8 mouse cellular contexts compared by ENCODE assay signal in genomic region chr14:54574253-54574652, GRCm38 (mm10). TPM values are rescaled to one million over a fixed set of nuclear protein-coding genes. Genes with fewer than 3 reads are reported as not detected.
A peak's percentile ranks its signal among the peaks of the same experiment; 100 is the strongest.
DNase-seq lines count a peak whose midpoint lies in the region; ATAC-seq and TF ChIP-seq lines count a peak whose summit lies in the region.

No protein-coding gene starts in this region.

- peaks cover 7% of the 10 kb centered on the region for H3K4me1 ChIP-seq in lung, adult 2 months (ENCODE audit: control insufficient read depth, insufficient read depth, low read length)
- H3K4me1 ChIP-seq in forebrain, embryonic 13.5 days = peaks cover 79% of the 10 kb centered on the region
- H3K4me1 ChIP-seq in limb, embryonic 12.5 days (replicated peaks) = peaks cover 36% of the 10 kb centered on the region
- peaks cover 25% of the 10 kb centered on the region; the same call in 1 of the 2 replicates for H3K4me1 ChIP-seq in neural tube, embryonic 14.5 days (ENCODE audit: control insufficient read depth, insufficient read depth, low read length)

- H3K27me3 ChIP-seq in forebrain, embryonic 13.5 days = peaks cover 10% of the 10 kb centered on the region
- no peaks in the 10 kb centered on the region for H3K27me3 ChIP-seq in limb, embryonic 12.5 days
- peaks cover 11% of the 10 kb centered on the region for H3K27me3 ChIP-seq in neural tube, embryonic 14.5 days (ENCODE audit: control insufficient read depth, insufficient read depth, low read length)

- H3K4me2 ChIP-seq in forebrain, embryonic 13.5 days = peak overlapping the region; percentile 79
- peak overlapping the region; percentile 85 for H3K4me2 ChIP-seq in limb, embryonic 12.5 days
- peak overlapping the region; percentile 72 for H3K4me2 ChIP-seq in neural tube, embryonic 14.5 days (ENCODE audit: low read depth, low read length)

- ATAC-seq in forebrain, embryonic 13.5 days = peak; percentile 6; the same call in 1 of the 2 replicates
- no peak for ATAC-seq in limb, embryonic 12.5 days (ENCODE audit: insufficient number of reproducible peaks, insufficient read depth, low FRiP score, low TSS enrichment, low read depth)
- no peak for ATAC-seq in neural tube, embryonic 14.5 days (ENCODE audit: low read depth)
- no peak for ATAC-seq in frontal cortex, adult (ENCODE audit: low TSS enrichment)

- TF ChIP-seq CTCF in lung, adult 2 months (IDR thresholded peaks at IDR 0.05; ENCODE audit: insufficient read depth, low read length) = no peak

- 46% methylated on average over 4 of the region's 4 CpGs for WGBS in lung, adult 2 months
- WGBS in forebrain, embryonic 13.5 days = 6% methylated on average over 4 of the region's 4 CpGs
- WGBS in limb, embryonic 12.5 days = 21% methylated on average over 4 of the region's 4 CpGs
- WGBS in neural tube, embryonic 14.5 days = 10% methylated on average over 4 of the region's 4 CpGs

- H3K9ac ChIP-seq in forebrain, embryonic 13.5 days = peak overlapping the region; percentile 91
- H3K9ac ChIP-seq in limb, embryonic 12.5 days (replicated peaks) = peak overlapping the region; percentile 97
- H3K9ac ChIP-seq in neural tube, embryonic 14.5 days (replicated peaks; ENCODE audit: low read depth, low read length) = peak overlapping the region; percentile 34; the same call in 1 of the 2 replicates

- no peak for TF ChIP-seq POLR2A in lung, adult 2 months (IDR thresholded peaks at IDR 0.05; ENCODE audit: borderline replicate concordance, extremely low read depth, low read depth, low read length)

- peak overlapping the region; percentile 70 for H3K27ac ChIP-seq in forebrain, embryonic 13.5 days
- H3K27ac ChIP-seq in limb, embryonic 12.5 days = peak overlapping the region; percentile 76
- H3K27ac ChIP-seq in neural tube, embryonic 14.5 days (ENCODE audit: low read depth, low read length) = no peak overlapping the region

- DNase-seq in lung, adult 2 months = peak; percentile 27
- DNase-seq in lung, postnatal 14 days = no peak
- DNase-seq in natural killer cell, adult 2 months (ENCODE audit: low spot score in 2 of 2) = no peak
- DNase-seq in spleen, postnatal 4 days (ENCODE audit: low spot score in 2 of 2) = no peak

- H3K36me3 ChIP-seq in forebrain, embryonic 13.5 days (ENCODE audit: poor library complexity, severe bottlenecking) = peaks cover 23% of the 10 kb centered on the region
- H3K36me3 ChIP-seq in limb, embryonic 12.5 days = peaks cover 49% of the 10 kb centered on the region
- no peaks in the 10 kb centered on the region for H3K36me3 ChIP-seq in neural tube, embryonic 14.5 days (ENCODE audit: control insufficient read depth, insufficient read depth, low read length)

- H3K4me3 ChIP-seq in lung, adult 2 months (replicated peaks; ENCODE audit: extremely low read depth, low read depth, low read length) = peak overlapping the region; percentile 20
- peak overlapping the region; percentile 67 for H3K4me3 ChIP-seq in forebrain, embryonic 13.5 days
- H3K4me3 ChIP-seq in limb, embryonic 12.5 days (replicated peaks) = peak overlapping the region; percentile 99
- H3K4me3 ChIP-seq in neural tube, embryonic 14.5 days (ENCODE audit: low read depth, low read length) = peak overlapping the region; percentile 50; the same call in 1 of the 2 replicates

- no peaks in the 10 kb centered on the region for H3K9me3 ChIP-seq in forebrain, embryonic 13.5 days (replicated peaks)
- H3K9me3 ChIP-seq in limb, embryonic 12.5 days = no peaks in the 10 kb centered on the region
- H3K9me3 ChIP-seq in neural tube, embryonic 14.5 days (ENCODE audit: control insufficient read depth, low read length) = no peaks in the 10 kb centered on the region

RNA-seq across cellular contexts. Expression of gene Ajuba, which starts 3.1 kb away (rescaled TPM):
- 36.4 and 49.6 TPM in 2 replicates for polyA plus RNA-seq in lung, adult 2 months (2012; rRNA removed)
- 18.8 and 20.3 TPM in 2 replicates for polyA plus RNA-seq in forebrain, embryonic 13.5 days (2015; fragmentation: Nextera tagmentation; extraction: Ambion mirVana)
- 68.9 and 72.2 TPM in 2 replicates for polyA plus RNA-seq in limb, embryonic 12.5 days (2016; fragmentation: Nextera tagmentation; extraction: Ambion mirVana)
- polyA plus RNA-seq in neural tube, embryonic 14.5 days (2014; fragmentation: Nextera tagmentation; extraction: Ambion mirVana) = 2.3 and 5.7 TPM in 2 replicates

RNA-seq across cellular contexts. Expression of gene Haus4, which starts 19.8 kb away (rescaled TPM):
- 7.4 and 7.9 TPM in 2 replicates for polyA plus RNA-seq in lung, adult 2 months (2012; rRNA removed)
- polyA plus RNA-seq in forebrain, embryonic 13.5 days (2015; fragmentation: Nextera tagmentation; extraction: Ambion mirVana) = 39.7 and 43.1 TPM in 2 replicates
- 54.5 and 58.1 TPM in 2 replicates for polyA plus RNA-seq in limb, embryonic 12.5 days (2016; fragmentation: Nextera tagmentation; extraction: Ambion mirVana)
- polyA plus RNA-seq in neural tube, embryonic 14.5 days (2014; fragmentation: Nextera tagmentation; extraction: Ambion mirVana) = 22.0 and 23.0 TPM in 2 replicates

RNA-seq across cellular contexts. Expression of gene 4931414P19Rik, which starts 31.5 kb away (rescaled TPM):
- 6.5 and 7.3 TPM in 2 replicates for polyA plus RNA-seq in lung, adult 2 months (2012; rRNA removed)
- 8.3 and 9.4 TPM in 2 replicates for polyA plus RNA-seq in forebrain, embryonic 13.5 days (2015; fragmentation: Nextera tagmentation; extraction: Ambion mirVana)
- polyA plus RNA-seq in limb, embryonic 12.5 days (2016; fragmentation: Nextera tagmentation; extraction: Ambion mirVana) = 9.7 and 10.7 TPM in 2 replicates
- polyA plus RNA-seq in neural tube, embryonic 14.5 days (2014; fragmentation: Nextera tagmentation; extraction: Ambion mirVana) = 4.6 and 5.0 TPM in 2 replicates

RNA-seq across cellular contexts. Expression of gene Psmb5, which starts 43.6 kb away (rescaled TPM):
- 129 and 146 TPM in 2 replicates for polyA plus RNA-seq in lung, adult 2 months (2012; rRNA removed)
- polyA plus RNA-seq in forebrain, embryonic 13.5 days (2015; fragmentation: Nextera tagmentation; extraction: Ambion mirVana) = 462 and 492 TPM in 2 replicates
- 410 and 432 TPM in 2 replicates for polyA plus RNA-seq in limb, embryonic 12.5 days (2016; fragmentation: Nextera tagmentation; extraction: Ambion mirVana)
- 428 and 435 TPM in 2 replicates for polyA plus RNA-seq in neural tube, embryonic 14.5 days (2014; fragmentation: Nextera tagmentation; extraction: Ambion mirVana)

RNA-seq across cellular contexts. Expression of gene Psmb11, which starts 47.0 kb away (rescaled TPM):
- not detected in 2 replicates for polyA plus RNA-seq in lung, adult 2 months (2012; rRNA removed)
- polyA plus RNA-seq in forebrain, embryonic 13.5 days (2015; fragmentation: Nextera tagmentation; extraction: Ambion mirVana) = 0.04 TPM in 1 of 2 replicates, not detected in the other
- polyA plus RNA-seq in limb, embryonic 12.5 days (2016; fragmentation: Nextera tagmentation; extraction: Ambion mirVana) = 0.06 and 0.29 TPM in 2 replicates
- 0.05 and 0.26 TPM in 2 replicates for polyA plus RNA-seq in neural tube, embryonic 14.5 days (2014; fragmentation: Nextera tagmentation; extraction: Ambion mirVana)

Comparison
In these comparisons a context has a peak if more than half of its experiments do, and no peak if none do; other contexts are left out.
1. H3K4me3 ChIP-seq: peak in every context shown above with its lines; median percentile 99 in limb, embryonic 12.5 days; 67 in forebrain, embryonic 13.5 days; 50 in neural tube, embryonic 14.5 days; 20 in lung, adult 2 months.
2. H3K9ac ChIP-seq: peak in every context shown above with its lines; median percentile 97 in limb, embryonic 12.5 days; 91 in forebrain, embryonic 13.5 days; 34 in neural tube, embryonic 14.5 days.